Mouse (Mus musculus) R1 (cell line): Measurements from ENCODE around the gene AI481877.
"Not testable (repeated sequence)": the region's sequence is repeated elsewhere in the genome, so short reads cannot be mapped to it uniquely, and the experiment has no call there.

ENCODE experiments used
- DNase-seq: peaks from one replicate; pipeline ENCODE4 v3.0.0-alpha.2; 2018; ENCODE audit warnings: low read depth, low spot score

The AI481877 gene

GRCm38 (mm10) chr4:59138507-59139033 is at the start of gene AI481877:
TSS of gene AI481877 (minus strand) at chr4:59138983.
- DNase-seq: not testable (repeated sequence)

GRCm38 (mm10) chr4:59188474-59188801 is 49.7 kb upstream of the AI481877 start:
- DNase-seq: no peak

GRCm38 (mm10) chr4:59187289-59187688 is 48.5 kb upstream of the AI481877 start:
- peak; percentile 86 for DNase-seq

- DNase-seq: no peak
Observed at GRCm38 (mm10) chr4:59185671-59186070, 46.9 kb upstream of the AI481877 start.

- DNase-seq: no peak
Observed at GRCm38 (mm10) chr4:59181320-59182271, 42.8 kb upstream of the AI481877 start.

- DNase-seq: no peak
Observed at GRCm38 (mm10) chr4:59177566-59177965, 38.8 kb upstream of the AI481877 start.

- no peak for DNase-seq
Observed at GRCm38 (mm10) chr4:59175929-59176328, 37.1 kb upstream of the AI481877 start.

GRCm38 (mm10) chr4:59175003-59175402 is 36.2 kb upstream of the AI481877 start:
- DNase-seq: no peak

- DNase-seq: no peak
Observed at GRCm38 (mm10) chr4:59173181-59173922, 34.6 kb upstream of the AI481877 start.

GRCm38 (mm10) chr4:59172616-59173015 is 33.8 kb upstream of the AI481877 start:
- DNase-seq: peak; percentile 59

GRCm38 (mm10) chr4:59169981-59170380 is 31.2 kb upstream of the AI481877 start:
- no peak for DNase-seq

- DNase-seq: no peak
Observed at GRCm38 (mm10) chr4:59167251-59167847, 28.6 kb upstream of the AI481877 start.

GRCm38 (mm10) chr4:59164034-59164433 is 25.3 kb upstream of the AI481877 start:
- DNase-seq: peak; percentile 13

- DNase-seq: no peak
Observed at GRCm38 (mm10) chr4:59160959-59161670, 22.3 kb upstream of the AI481877 start.

- no peak for DNase-seq
Observed at GRCm38 (mm10) chr4:59160289-59160688, 21.5 kb upstream of the AI481877 start.

- no peak for DNase-seq
Observed at GRCm38 (mm10) chr4:59157654-59158053, 18.9 kb upstream of the AI481877 start.

GRCm38 (mm10) chr4:59156897-59157592 is 18.3 kb upstream of the AI481877 start:
- no peak for DNase-seq

GRCm38 (mm10) chr4:59151953-59152352 is 13.2 kb upstream of the AI481877 start:
- DNase-seq: no peak

- DNase-seq: no peak
Observed at GRCm38 (mm10) chr4:59150907-59151306, 12.1 kb upstream of the AI481877 start.

GRCm38 (mm10) chr4:59149043-59149442 is 10.3 kb upstream of the AI481877 start:
- DNase-seq: no peak

- no peak for DNase-seq
Observed at GRCm38 (mm10) chr4:59128935-59129334, 9.8 kb downstream of the AI481877 start.
